Mouse (Mus musculus): ENCODE results near the gene Tmem97. TPM values are rescaled to one million over a fixed set of nuclear protein-coding genes. Genes with fewer than 3 reads are reported as not detected.

Tmem97 gene
- polyA plus RNA-seq, 1 experiment from 2014 or later: 128 TPM

GRCm38 (mm10) chr11:78502909-78503650 is 47.5 kb downstream of the Tmem97 start, which contains the start of gene Sebox:
TSS of gene Sebox (plus strand) at chr11:78503447.
- Histone ChIP-seq H3K4me2 (no peak within 1 kb of the TSS), H3K4me1 (peaks cover 2% of the 10 kb centered on the region), H3K4me3 (no peak within 1 kb of the TSS), H3K27ac (no peak within 1 kb of the TSS), H3K9me3 (replicated peaks) (no peaks in the 10 kb centered on the region), H3K36me3 (peaks cover 32% of the 10 kb centered on the region), H3K27me3 (replicated peaks) (peaks cover 41% of the 10 kb centered on the region), H3K9ac (no peak within 1 kb of the TSS)
- ATAC-seq: no peak
- WGBS (ENCODE audit: insufficient replicate concordance): 60% methylated on average over 7 of the region's 7 CpGs

GRCm38 (mm10) chr11:78501529-78501928 is 49.0 kb downstream of the Tmem97 start:
- Histone ChIP-seq H3K9ac (no peak overlapping the region), H3K4me2 (peak overlapping the region; percentile 22; the same call in 1 of the 2 replicates), H3K9me3 (replicated peaks) (no peaks in the 10 kb centered on the region), H3K4me3 (no peak overlapping the region), H3K4me1 (peaks cover 17% of the 10 kb centered on the region), H3K27ac (no peak overlapping the region), H3K27me3 (replicated peaks) (peaks cover 56% of the 10 kb centered on the region), H3K36me3 (peaks cover 16% of the 10 kb centered on the region)
- ATAC-seq: no peak
- 64% methylated on average over 20 of the region's 20 CpGs for whole genome bisulfite sequencing (ENCODE audit: insufficient replicate concordance)

- Histone ChIP-seq H3K27me3 (replicated peaks) (peaks cover 64% of the 10 kb centered on the region), H3K4me1 (peaks cover 17% of the 10 kb centered on the region), H3K4me2 (peak overlapping the region; percentile 76), H3K4me3 (peak overlapping the region; percentile 40), H3K36me3 (peaks cover 8% of the 10 kb centered on the region), H3K9me3 (replicated peaks) (no peaks in the 10 kb centered on the region), H3K9ac (0 out of 2 replicates have a peak overlapping the region, but pooled peaks have one; percentile 15), H3K27ac (peak overlapping the region; percentile 64; the same call in 1 of the 2 replicates)
- 57% methylated on average over 9 of the region's 9 CpGs for WGBS (ENCODE audit: insufficient replicate concordance)
- ATAC-seq: peak; percentile 30
Observed at GRCm38 (mm10) chr11:78500623-78501202, 49.9 kb downstream of the Tmem97 start.

- 36% methylated on average over 16 of the region's 16 CpGs for WGBS (ENCODE audit: insufficient replicate concordance)
- peak overlapping the region; percentile 76 for H3K4me2 ChIP-seq
- H3K4me1 ChIP-seq: peaks cover 17% of the 10 kb centered on the region
- H3K27me3 ChIP-seq (replicated peaks): peaks cover 76% of the 10 kb centered on the region
- ATAC-seq: no peak
- H3K27ac ChIP-seq: peak overlapping the region; percentile 64
- no peaks in the 10 kb centered on the region for H3K36me3 ChIP-seq
- peak overlapping the region; percentile 40 for H3K4me3 ChIP-seq
- peak overlapping the region; percentile 37 for H3K9ac ChIP-seq
- no peaks in the 10 kb centered on the region for H3K9me3 ChIP-seq (replicated peaks)
Observed at GRCm38 (mm10) chr11:78499543-78499942, 51.0 kb downstream of the Tmem97 start.

GRCm38 (mm10) chr11:78499004-78499403 is 51.6 kb downstream of the Tmem97 start, which contains the start of gene Vtn:
TSS of gene Vtn (plus strand) at chr11:78499091.
- no peaks in the 10 kb centered on the region for H3K9me3 ChIP-seq (replicated peaks)
- H3K27me3 ChIP-seq (replicated peaks): peaks cover 82% of the 10 kb centered on the region
- peak within 1 kb of the TSS; percentile 64 for H3K27ac ChIP-seq
- peak within 1 kb of the TSS; percentile 53 for H3K4me3 ChIP-seq
- peaks cover 17% of the 10 kb centered on the region for H3K4me1 ChIP-seq
- H3K4me2 ChIP-seq: peak within 1 kb of the TSS; percentile 76
- 57% methylated on average over 7 of the region's 7 CpGs for WGBS (ENCODE audit: insufficient replicate concordance)
- 0 out of 2 replicates have a peak, but pooled peaks have one; percentile 20 for ATAC-seq
- no peaks in the 10 kb centered on the region for H3K36me3 ChIP-seq
- peak within 1 kb of the TSS; percentile 37 for H3K9ac ChIP-seq

- 4% methylated on average over 36 of the region's 36 CpGs for WGBS (ENCODE audit: insufficient replicate concordance)
- Histone ChIP-seq H3K4me1 (peaks cover 17% of the 10 kb centered on the region), H3K4me3 (peak within 1 kb of the TSS; percentile 53), H3K9me3 (replicated peaks) (no peaks in the 10 kb centered on the region), H3K4me2 (peak within 1 kb of the TSS; percentile 76), H3K27me3 (replicated peaks) (peaks cover 86% of the 10 kb centered on the region), H3K9ac (no peak within 1 kb of the TSS), H3K27ac (peak within 1 kb of the TSS; percentile 64; the same call in 1 of the 2 replicates), H3K36me3 (no peaks in the 10 kb centered on the region)
- peak; percentile 90 for ATAC-seq
Observed at GRCm38 (mm10) chr11:78497544-78498522, 52.7 kb downstream of the Tmem97 start, which contains the start of gene Sarm1. TSS of gene Sarm1 (minus strand) at chr11:78497754.

- Histone ChIP-seq H3K4me3 (peak overlapping the region; percentile 53), H3K27ac (no peak overlapping the region), H3K4me2 (peak overlapping the region; percentile 76), H3K9me3 (replicated peaks) (no peaks in the 10 kb centered on the region), H3K9ac (no peak overlapping the region), H3K27me3 (replicated peaks) (peaks cover 93% of the 10 kb centered on the region), H3K36me3 (no peaks in the 10 kb centered on the region), H3K4me1 (peaks cover 17% of the 10 kb centered on the region)
- WGBS (ENCODE audit: insufficient replicate concordance): 1% methylated on average over 44 of the region's 44 CpGs
- ATAC-seq: no peak
Observed at GRCm38 (mm10) chr11:78497071-78497541, 53.5 kb downstream of the Tmem97 start.

- peaks cover 17% of the 10 kb centered on the region for H3K4me1 ChIP-seq
- H3K9ac ChIP-seq: no peak overlapping the region
- H3K27me3 ChIP-seq (replicated peaks): peaks cover 97% of the 10 kb centered on the region
- H3K36me3 ChIP-seq: no peaks in the 10 kb centered on the region
- H3K9me3 ChIP-seq (replicated peaks): no peaks in the 10 kb centered on the region
- no peak overlapping the region for H3K27ac ChIP-seq
- no peak overlapping the region for H3K4me3 ChIP-seq
- no peak overlapping the region for H3K4me2 ChIP-seq
- WGBS (ENCODE audit: insufficient replicate concordance): 7% methylated on average over 6 of the region's 6 CpGs
- ATAC-seq: no peak
Observed at GRCm38 (mm10) chr11:78495904-78496303, 54.7 kb downstream of the Tmem97 start.

Other genes starting within 250 kb of the Tmem97 start
- gene Spag5, start 249.2 kb downstream of the Tmem97 start, polyA plus RNA-seq (2016; fragmentation: Nextera tagmentation; extraction: Ambion mirVana): 38.6 and 40.0 TPM in 2 replicates
- 4.7 and 5.1 TPM in 2 replicates for gene Aldoc, start 227.8 kb downstream of the Tmem97 start, polyA plus RNA-seq (2016; fragmentation: Nextera tagmentation; extraction: Ambion mirVana)
- 40.8 and 42.6 TPM in 2 replicates for gene Pigs, start 222.4 kb downstream of the Tmem97 start, polyA plus RNA-seq (2016; fragmentation: Nextera tagmentation; extraction: Ambion mirVana)
- 46.5 and 50.4 TPM in 2 replicates for gene Unc119, start 207.3 kb downstream of the Tmem97 start, polyA plus RNA-seq (2016; fragmentation: Nextera tagmentation; extraction: Ambion mirVana)
- not detected in 2 replicates for gene Foxn1, start 164.2 kb downstream of the Tmem97 start, polyA plus RNA-seq (2016; fragmentation: Nextera tagmentation; extraction: Ambion mirVana)
- 0.05 TPM in 1 of 2 replicates, not detected in the other for gene Slc13a2, start 128.6 kb downstream of the Tmem97 start, polyA plus RNA-seq (2016; fragmentation: Nextera tagmentation; extraction: Ambion mirVana)
- 5.7 and 6.3 TPM in 2 replicates for gene Slc46a1, start 85.1 kb downstream of the Tmem97 start, polyA plus RNA-seq (2016; fragmentation: Nextera tagmentation; extraction: Ambion mirVana)
- 0.25 and 0.38 TPM in 2 replicates for gene Sarm1, start 53.0 kb downstream of the Tmem97 start, polyA plus RNA-seq (2016; fragmentation: Nextera tagmentation; extraction: Ambion mirVana)
- 206 and 223 TPM in 2 replicates for gene Vtn, start 51.7 kb downstream of the Tmem97 start, polyA plus RNA-seq (2016; fragmentation: Nextera tagmentation; extraction: Ambion mirVana)
- gene Sebox, start 47.3 kb downstream of the Tmem97 start, polyA plus RNA-seq (2016; fragmentation: Nextera tagmentation; extraction: Ambion mirVana): 0.12 TPM in 1 of 2 replicates, not detected in the other
- 40.6 and 41.7 TPM in 2 replicates for gene Tmem199, start 38.6 kb downstream of the Tmem97 start, polyA plus RNA-seq (2016; fragmentation: Nextera tagmentation; extraction: Ambion mirVana)
- 96.0 and 96.7 TPM in 2 replicates for gene Poldip2, start 38.6 kb downstream of the Tmem97 start, polyA plus RNA-seq (2016; fragmentation: Nextera tagmentation; extraction: Ambion mirVana)
- 22.3 and 22.6 TPM in 2 replicates for gene Tnfaip1, start 14.4 kb downstream of the Tmem97 start, polyA plus RNA-seq (2016; fragmentation: Nextera tagmentation; extraction: Ambion mirVana)
- gene Ift20, start 14.4 kb downstream of the Tmem97 start, polyA plus RNA-seq (2016; fragmentation: Nextera tagmentation; extraction: Ambion mirVana): 81.7 and 84.7 TPM in 2 replicates
- 7.6 and 8.6 TPM in 2 replicates for gene Nlk, start 146.6 kb upstream of the Tmem97 start, polyA plus RNA-seq (2016; fragmentation: Nextera tagmentation; extraction: Ambion mirVana)
- gene Ccnq, start 201.0 kb upstream of the Tmem97 start, polyA plus RNA-seq (2016; fragmentation: Nextera tagmentation; extraction: Ambion mirVana): 30.3 and 32.4 TPM in 2 replicates